13 mouse cellular contexts compared by ENCODE assay signal in the genomic region with DNA sequence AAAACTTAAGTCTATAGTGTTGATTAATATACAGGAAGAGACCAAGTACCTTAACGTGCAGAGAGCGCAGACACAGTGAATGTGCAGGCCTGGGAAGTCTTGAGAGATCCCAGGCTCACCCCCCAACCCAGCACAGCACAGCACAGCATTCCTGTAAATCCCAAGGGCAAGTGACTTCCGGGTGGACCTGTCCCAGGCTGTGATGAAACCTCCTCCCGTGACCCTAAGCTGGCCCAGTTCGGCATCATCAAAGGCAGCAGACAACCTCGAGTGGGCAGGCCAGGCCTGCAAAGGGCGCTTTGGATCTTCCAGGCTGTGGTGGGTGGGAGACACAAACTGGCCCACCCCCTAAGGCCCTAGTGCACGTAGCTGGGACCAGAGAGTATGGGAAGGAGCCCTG.
"Had no signal": no experiment of that assay in that cellular context is flagged by ENCODE, and none has a peak within 500 bp of the region (broad histone marks: within the 10 kb centered on the region; RNA-seq: fewer than 3 reads in every experiment).

No protein-coding gene starts in this region.

- H3K36me3 ChIP-seq: intestine, embryonic 15.5 days; limb, embryonic 13.5 days; liver, embryonic 15.5 days; midbrain, embryonic 15.5 days; stomach, embryonic 15.5 days had no signal

- H3K4me1 ChIP-seq: stomach, embryonic 15.5 days had no signal

- DNase-seq: kidney, adult 18-20 months; kidney, postnatal 10 days; kidney, postnatal 4 days; left cerebral cortex, postnatal 4 days; lung, postnatal 36 days; right cerebral cortex, postnatal 14 days; thymus, postnatal 36 days had no signal

- ATAC-seq: intestine, embryonic 15.5 days; midbrain, embryonic 15.5 days had no signal

- H3K27me3 ChIP-seq: intestine, embryonic 15.5 days; limb, embryonic 13.5 days; liver, embryonic 15.5 days; midbrain, embryonic 15.5 days; stomach, embryonic 15.5 days had no signal

- H3K9me3 ChIP-seq: intestine, embryonic 15.5 days; limb, embryonic 13.5 days; liver, embryonic 15.5 days; midbrain, embryonic 15.5 days; stomach, embryonic 15.5 days had no signal

- H3K27ac ChIP-seq: intestine, embryonic 15.5 days; layer of hippocampus, adult 2 months; limb, embryonic 13.5 days; liver, embryonic 15.5 days; midbrain, embryonic 15.5 days; stomach, embryonic 15.5 days had no signal

- H3K4me2 ChIP-seq: intestine, embryonic 15.5 days; limb, embryonic 13.5 days; liver, embryonic 15.5 days; midbrain, embryonic 15.5 days; stomach, embryonic 15.5 days had no signal

- H3K4me3 ChIP-seq: intestine, embryonic 15.5 days; layer of hippocampus, adult 2 months; limb, embryonic 13.5 days; liver, embryonic 15.5 days; midbrain, embryonic 15.5 days; stomach, embryonic 15.5 days had no signal

- H3K9ac ChIP-seq: intestine, embryonic 15.5 days; limb, embryonic 13.5 days; liver, embryonic 15.5 days; midbrain, embryonic 15.5 days; stomach, embryonic 15.5 days had no signal
